Mouse (Mus musculus) heart, embryonic 12.5 days (tissue): Measurements from ENCODE around the gene Ech1. TPM values are rescaled to one million over a fixed set of nuclear protein-coding genes. Genes with fewer than 3 reads are reported as not detected.
"Not testable (repeated sequence)": the region's sequence is repeated elsewhere in the genome, so short reads cannot be mapped to it uniquely, and the experiment has no call there.

Experiments used
- ATAC-seq: fragments of 200-750 bp; cut with Nextera tagmentation; 2 replicates; pipeline ENCODE4 v1.8.0; 2017; ENCODE audit warnings: moderate TSS enrichment, moderate library complexity; ENCODE audit not compliant: insufficient number of reproducible peaks, low FRiP score
- H3K27ac ChIP-seq: fragments of 300-500 bp; sonication (generic); 2 replicates; pipeline ENCODE4 v1.5.1; 2016; ENCODE audit warnings: mild to moderate bottlenecking, moderate library complexity; ENCODE audit not compliant: poor library complexity, severe bottlenecking
- H3K27me3 ChIP-seq: fragments of 300-500 bp; sonication (generic); replicated peaks from 2 replicates; pipeline ENCODE4 v1.6.1; 2016; ENCODE audit warnings: mild to moderate bottlenecking, moderate library complexity
- H3K36me3 ChIP-seq: fragments of 300-500 bp; sonication (generic); 2 replicates; pipeline ENCODE4 v1.6.1; 2016; ENCODE audit warnings: mild to moderate bottlenecking, moderate library complexity
- H3K4me1 ChIP-seq: fragments of 300-500 bp; sonication (generic); replicated peaks from 2 replicates; pipeline ENCODE4 v1.6.1; 2016; ENCODE audit warnings: mild to moderate bottlenecking
- H3K4me2 ChIP-seq: fragments of 300-500 bp; sonication (generic); 2 replicates; pipeline ENCODE4 v1.6.1; 2016; ENCODE audit warnings: mild to moderate bottlenecking, moderate library complexity
- H3K4me3 ChIP-seq: fragments of 300-500 bp; sonication (generic); 2 replicates; pipeline ENCODE4 v1.5.1; 2016; ENCODE audit warnings: mild to moderate bottlenecking
- H3K9ac ChIP-seq: fragments of 300-500 bp; sonication (generic); 2 replicates; pipeline ENCODE4 v1.6.1; 2016; ENCODE audit warnings: mild to moderate bottlenecking, moderate library complexity
- H3K9me3 ChIP-seq: fragments of 300-500 bp; sonication (generic); replicated peaks from 2 replicates; pipeline ENCODE4 v1.6.1; 2016; ENCODE audit warnings: mild to moderate bottlenecking, moderate library complexity
- WGBS: fragments of 180-500 bp; shearing (Covaris S2); methylation state at CpG from one replicate; pipeline ENCODE4 v1.1.7; 2016; 5-methylcytosine and 5-hydroxymethylcytosine counted together
- polyA plus RNA-seq: library from polyadenylated mRNA; unstranded; fragments of >200 nt; fragmentation: Nextera tagmentation; extraction: Ambion mirVana; gene quantifications from 2 replicates; pipeline ENCODE4 v1.2.1, GENCODE M21; 2016

Gene Ech1
- polyA plus RNA-seq, 1 experiment from 2014 or later = 142 TPM

DNA sequence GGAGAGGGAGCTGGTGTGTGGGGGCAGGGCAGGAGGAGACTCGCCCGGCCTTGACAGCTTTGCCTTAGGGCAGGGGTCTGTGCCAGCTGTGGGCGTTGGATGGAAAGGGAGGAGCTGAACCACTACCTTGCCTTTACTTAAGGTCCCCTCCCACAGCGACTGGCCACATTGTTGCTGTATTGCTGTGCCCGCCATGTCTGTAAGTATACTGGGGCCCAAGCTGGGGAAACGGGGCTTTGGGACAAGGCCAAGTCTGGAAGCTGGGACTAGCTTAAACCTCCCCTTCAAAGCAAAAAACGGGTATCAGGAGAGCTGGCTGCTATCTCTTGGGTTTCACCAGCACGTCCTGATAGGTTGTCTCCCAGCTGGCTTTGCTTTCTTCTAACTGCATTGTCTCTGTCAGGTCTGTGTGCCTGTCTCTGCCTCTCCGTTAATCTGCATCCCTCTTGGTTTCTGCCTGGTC, 39.3 kb downstream of the Ech1 start:
- H3K9me3 ChIP-seq = peaks cover 5% of the 10 kb centered on the region; the same call in 1 of the 2 replicates
- peaks cover 28% of the 10 kb centered on the region for H3K4me1 ChIP-seq
- 36% methylated on average over 9 of the region's 9 CpGs for WGBS
- H3K27me3 ChIP-seq = no peaks in the 10 kb centered on the region
- H3K9ac ChIP-seq = no peak overlapping the region
- ATAC-seq = no peak
- peak overlapping the region; percentile 8; the same call in 1 of the 2 replicates for H3K4me2 ChIP-seq
- H3K36me3 ChIP-seq = no peaks in the 10 kb centered on the region
- H3K4me3 ChIP-seq = no peak overlapping the region
- H3K27ac ChIP-seq = no peak overlapping the region

DNA sequence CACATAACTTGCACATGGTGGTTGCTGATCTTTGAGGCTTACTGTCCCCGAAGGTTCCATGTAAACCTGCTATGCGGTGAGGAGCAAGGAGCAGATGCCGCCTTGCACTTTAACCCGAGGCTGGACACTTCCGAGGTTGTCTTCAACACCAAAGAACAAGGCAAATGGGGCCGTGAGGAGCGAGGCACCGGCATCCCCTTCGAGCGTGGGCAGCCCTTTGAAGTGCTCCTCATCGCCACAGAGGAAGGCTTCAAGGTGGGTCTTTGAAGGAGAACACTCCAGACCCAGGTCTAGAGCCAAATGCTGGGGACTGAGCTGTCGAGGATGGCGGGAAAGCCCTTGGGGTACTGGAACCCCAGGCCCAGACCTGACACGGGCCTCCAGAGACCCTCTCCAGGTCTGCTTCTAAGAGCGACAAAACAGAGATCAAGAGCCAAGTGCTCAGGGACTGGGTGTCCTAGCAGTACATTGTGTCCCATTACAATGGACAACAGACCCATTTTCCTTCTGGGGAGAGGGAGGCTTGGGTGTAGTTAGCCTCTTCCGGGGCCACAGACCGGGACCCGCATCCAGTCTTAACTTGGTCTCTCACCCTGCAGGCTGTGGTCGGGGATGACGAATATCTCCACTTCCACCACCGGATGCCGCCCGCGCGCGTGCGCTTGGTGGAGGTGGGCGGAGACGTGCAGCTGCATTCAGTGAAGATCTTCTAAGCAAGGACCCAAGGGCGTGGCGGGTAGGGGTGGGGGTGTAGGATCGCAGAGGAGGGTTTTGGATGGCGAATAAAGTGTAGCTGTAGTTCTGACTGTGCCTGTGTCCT, 40.7 kb downstream of the Ech1 start:
- Histone ChIP-seq H3K9me3 (peaks cover 5% of the 10 kb centered on the region; the same call in 1 of the 2 replicates), H3K27me3 (no peaks in the 10 kb centered on the region), H3K4me3 (peak overlapping the region; percentile 26), H3K9ac (peak overlapping the region; percentile 37), H3K4me1 (peaks cover 28% of the 10 kb centered on the region), H3K36me3 (no peaks in the 10 kb centered on the region), H3K27ac (peak overlapping the region; percentile 6; the same call in 1 of the 2 replicates), H3K4me2 (peak overlapping the region; percentile 67)
- peak; percentile 68 for ATAC-seq
- 39% methylated on average over 33 of the region's 33 CpGs for WGBS

DNA sequence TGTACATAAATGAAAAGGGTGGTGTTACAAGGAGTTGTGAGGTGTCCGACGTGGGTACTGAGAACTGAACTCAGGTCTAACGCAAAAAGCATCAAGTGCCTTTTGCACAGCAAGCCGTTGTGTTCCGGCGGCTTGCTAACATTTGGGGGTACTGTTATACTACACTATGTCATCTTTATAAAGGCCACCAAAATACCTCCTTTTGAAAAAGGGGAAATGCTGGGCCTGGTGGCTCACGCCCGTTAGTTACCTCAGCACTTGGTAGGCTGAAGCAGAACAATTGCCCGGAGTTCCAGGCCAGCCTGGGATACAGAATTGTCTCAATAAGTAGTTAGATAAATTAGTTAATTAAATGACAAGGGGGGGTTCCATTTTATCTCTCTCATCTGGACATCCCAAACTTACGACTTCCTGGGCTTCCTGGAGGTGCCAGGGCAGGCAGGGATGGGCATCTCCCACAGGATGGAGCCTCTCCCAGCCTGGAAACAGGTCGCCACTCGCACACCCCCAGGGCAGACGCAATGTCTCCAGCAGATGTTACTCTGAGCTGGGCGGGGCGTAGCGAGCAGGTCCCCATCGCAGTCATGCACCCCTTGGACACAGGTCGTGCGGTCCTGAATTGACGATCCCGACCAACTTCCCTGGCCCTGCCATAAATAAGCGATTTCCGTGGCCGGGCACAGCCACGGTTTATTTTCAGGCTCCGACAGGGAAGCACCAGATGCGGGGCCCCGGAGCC, 41.9 kb downstream of the Ech1 start:
- WGBS = 89% methylated on average over 28 of the region's 28 CpGs
- Histone ChIP-seq H3K4me1 (peaks cover 28% of the 10 kb centered on the region), H3K9me3 (no peaks in the 10 kb centered on the region), H3K9ac (no peak overlapping the region), H3K4me3 (no peak overlapping the region), H3K27ac (no peak overlapping the region), H3K27me3 (no peaks in the 10 kb centered on the region), H3K36me3 (no peaks in the 10 kb centered on the region), H3K4me2 (no peak overlapping the region; the same call in 1 of the 2 replicates)
- ATAC-seq = no peak

DNA sequence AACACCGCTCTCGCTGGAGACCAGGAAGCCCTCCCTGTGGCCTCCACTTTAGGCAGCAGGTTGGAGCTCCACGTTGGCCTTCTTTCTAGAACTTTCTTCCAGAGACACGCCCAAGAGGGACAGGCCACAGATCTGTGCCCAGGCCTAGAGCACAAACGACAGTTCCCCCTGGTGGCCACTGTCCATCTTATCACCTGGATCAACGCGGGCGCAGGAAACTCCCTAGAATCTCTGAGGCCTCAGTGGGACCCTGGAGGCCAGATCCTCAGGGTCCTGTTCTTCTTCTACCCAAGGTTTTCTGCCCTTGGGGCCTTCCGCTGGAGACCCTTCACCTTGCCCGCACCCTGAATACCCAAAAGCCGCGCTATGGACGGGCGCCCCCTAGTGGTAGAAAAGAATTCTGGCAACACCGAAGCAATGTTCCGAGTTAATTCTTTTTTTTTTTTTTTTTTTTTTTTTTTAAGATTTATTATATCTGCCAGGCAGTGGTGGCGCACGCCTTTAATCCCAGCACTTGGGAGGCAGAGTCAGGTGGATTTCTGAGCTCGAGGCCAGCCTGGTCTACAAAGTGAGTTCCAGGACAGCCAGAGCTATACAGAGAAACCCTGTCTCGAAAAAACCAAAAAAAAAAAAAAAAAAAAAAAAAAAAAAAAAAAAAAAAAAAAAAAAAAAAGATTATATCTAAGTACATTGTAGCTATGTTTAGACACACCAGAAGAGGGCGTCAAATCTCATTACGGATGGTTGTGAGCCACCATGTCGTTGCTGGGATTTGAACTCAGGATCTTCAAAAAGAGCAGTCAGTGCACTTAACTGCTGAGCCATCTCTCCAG, 42.7 kb downstream of the Ech1 start:
- peaks cover 28% of the 10 kb centered on the region for H3K4me1 ChIP-seq
- ATAC-seq = peak; percentile 52; the same call in 1 of the 2 replicates
- H3K4me2 ChIP-seq = peak overlapping the region; percentile 44
- not testable (repeated sequence) for H3K27ac ChIP-seq, H3K27me3 ChIP-seq, H3K9me3 ChIP-seq, H3K9ac ChIP-seq, H3K36me3 ChIP-seq
- peak overlapping the region; percentile 14; the same call in 1 of the 2 replicates for H3K4me3 ChIP-seq
- WGBS = 21% methylated on average over 23 of the region's 23 CpGs

DNA sequence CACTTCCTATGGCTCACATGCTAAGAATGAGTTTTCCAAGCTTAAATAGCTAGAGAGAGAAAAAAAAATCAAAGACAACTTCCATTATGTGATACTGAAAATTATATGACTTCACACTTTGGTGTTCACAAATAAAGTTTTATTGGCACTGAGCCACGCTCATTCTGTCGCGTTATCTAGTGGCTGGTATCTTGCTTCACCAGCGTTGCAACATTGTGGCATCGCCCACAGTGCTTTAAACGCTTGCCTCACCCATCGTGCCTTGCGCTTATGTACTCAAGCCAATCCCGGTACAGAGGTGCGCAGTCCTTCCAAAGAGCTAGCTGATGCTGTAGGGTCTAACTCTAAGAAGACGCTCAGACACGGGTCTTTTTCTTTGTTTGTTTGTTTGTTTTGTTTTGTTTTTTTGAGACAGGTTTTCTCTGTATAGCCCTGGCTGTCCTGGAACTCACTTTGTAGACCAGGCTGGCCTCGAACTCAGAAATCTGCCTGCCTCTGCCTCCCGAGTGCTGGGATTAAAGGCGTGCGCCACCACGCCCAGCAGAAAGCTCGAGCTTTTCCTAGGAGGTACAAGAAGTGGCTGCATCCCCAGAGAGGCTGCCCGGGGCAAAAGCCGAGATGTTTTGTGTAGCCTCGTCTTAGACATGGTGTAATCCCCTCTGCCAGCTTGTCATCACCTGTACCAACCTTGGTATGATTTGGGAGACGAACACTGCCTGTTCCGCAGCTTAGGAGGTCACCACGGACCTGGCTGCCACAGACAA, 46.1 kb downstream of the Ech1 start:
- H3K27me3 ChIP-seq = no peaks in the 10 kb centered on the region
- ATAC-seq = no peak
- peaks cover 5% of the 10 kb centered on the region for H3K4me1 ChIP-seq
- no peak overlapping the region for H3K9ac ChIP-seq
- no peaks in the 10 kb centered on the region for H3K36me3 ChIP-seq
- no peak overlapping the region for H3K4me2 ChIP-seq
- H3K9me3 ChIP-seq = no peaks in the 10 kb centered on the region
- 82% methylated on average over 24 of the region's 24 CpGs for WGBS
- H3K4me3 ChIP-seq = no peak overlapping the region
- H3K27ac ChIP-seq = no peak overlapping the region

DNA sequence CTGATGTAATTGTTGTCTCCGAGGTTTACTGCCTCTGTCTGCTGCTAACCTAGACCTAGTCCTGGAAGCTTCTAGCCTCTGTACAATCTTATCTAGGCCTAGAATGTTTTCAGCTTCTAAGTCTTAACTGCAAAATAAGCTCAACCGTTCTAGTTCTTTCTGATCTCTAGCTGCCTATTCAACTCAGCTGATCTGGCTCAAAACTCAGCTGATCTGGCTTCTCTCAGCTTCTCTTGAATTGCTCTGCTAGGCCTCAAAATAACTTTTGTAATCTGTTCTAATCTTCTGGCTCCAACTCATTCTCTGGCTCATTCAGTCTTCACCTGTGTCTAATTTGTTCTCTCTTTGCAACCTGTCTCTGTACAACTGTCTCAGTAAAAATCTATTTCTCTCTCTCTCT, 49.5 kb downstream of the Ech1 start:
- H3K27me3 ChIP-seq = no peaks in the 10 kb centered on the region
- no peak overlapping the region for H3K4me2 ChIP-seq
- WGBS = 53% methylated on average over 2 of the region's 2 CpGs
- no peaks in the 10 kb centered on the region for H3K36me3 ChIP-seq
- 0 out of 2 replicates have a peak, but pooled peaks cover 3% of the 10 kb centered on the region for H3K4me1 ChIP-seq
- no peak overlapping the region for H3K27ac ChIP-seq
- ATAC-seq = no peak
- H3K9me3 ChIP-seq = no peaks in the 10 kb centered on the region
- H3K9ac ChIP-seq = no peak overlapping the region
- H3K4me3 ChIP-seq = no peak overlapping the region

DNA sequence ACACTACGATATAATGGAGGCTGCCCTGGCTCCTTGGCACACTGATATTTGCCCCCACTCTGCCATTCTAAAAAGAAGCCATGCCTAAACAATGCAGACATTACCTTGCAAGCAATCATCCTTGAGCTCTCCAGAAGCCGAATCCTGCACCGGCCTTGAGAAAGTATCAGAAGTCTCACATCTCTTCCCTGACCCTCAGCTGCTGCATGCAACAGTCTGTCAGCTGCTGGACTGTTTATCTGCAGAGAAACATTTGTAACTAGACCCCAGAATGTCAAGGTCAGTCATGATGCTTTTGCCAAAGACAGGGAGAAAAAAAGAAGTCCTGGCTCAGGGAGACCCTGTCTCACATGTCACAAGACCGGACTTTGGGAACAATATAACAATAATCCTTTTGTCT, 51.1 kb downstream of the Ech1 start:
- Histone ChIP-seq H3K9me3 (no peaks in the 10 kb centered on the region), H3K4me1 (0 out of 2 replicates have a peak, but pooled peaks cover 3% of the 10 kb centered on the region), H3K9ac (no peak overlapping the region), H3K27me3 (no peaks in the 10 kb centered on the region), H3K4me3 (no peak overlapping the region), H3K36me3 (no peaks in the 10 kb centered on the region), H3K4me2 (no peak overlapping the region), H3K27ac (no peak overlapping the region)
- ATAC-seq = no peak
- 73% methylated on average over 4 of the region's 4 CpGs for WGBS

DNA sequence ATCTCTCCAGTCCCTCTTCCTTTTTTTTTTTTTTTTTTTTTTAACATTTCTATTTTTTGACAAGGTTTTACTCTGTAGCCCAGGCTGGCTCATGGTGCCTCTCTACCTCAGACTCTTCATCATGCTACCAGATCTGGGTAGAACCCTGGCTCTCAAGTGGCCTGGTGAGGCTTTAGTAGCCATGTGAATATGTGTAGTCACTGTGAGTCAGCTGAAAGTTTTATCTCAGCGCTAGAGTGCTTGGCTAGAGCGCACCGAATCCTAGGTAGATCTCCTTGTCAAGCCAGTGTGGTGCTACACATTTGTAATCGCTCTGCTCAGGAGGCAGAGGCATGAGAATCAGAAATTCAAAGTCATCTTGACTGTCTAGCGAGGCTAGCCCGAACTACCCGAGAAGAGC, 52.1 kb downstream of the Ech1 start:
- Histone ChIP-seq H3K9me3 (no peaks in the 10 kb centered on the region), H3K4me2 (no peak overlapping the region), H3K27ac (no peak overlapping the region), H3K36me3 (no peaks in the 10 kb centered on the region), H3K4me3 (no peak overlapping the region), H3K9ac (no peak overlapping the region), H3K4me1 (0 out of 2 replicates have a peak, but pooled peaks cover 3% of the 10 kb centered on the region), H3K27me3 (no peaks in the 10 kb centered on the region)
- 77% methylated on average over 7 of the region's 7 CpGs for WGBS
- ATAC-seq = peak; percentile 89

DNA sequence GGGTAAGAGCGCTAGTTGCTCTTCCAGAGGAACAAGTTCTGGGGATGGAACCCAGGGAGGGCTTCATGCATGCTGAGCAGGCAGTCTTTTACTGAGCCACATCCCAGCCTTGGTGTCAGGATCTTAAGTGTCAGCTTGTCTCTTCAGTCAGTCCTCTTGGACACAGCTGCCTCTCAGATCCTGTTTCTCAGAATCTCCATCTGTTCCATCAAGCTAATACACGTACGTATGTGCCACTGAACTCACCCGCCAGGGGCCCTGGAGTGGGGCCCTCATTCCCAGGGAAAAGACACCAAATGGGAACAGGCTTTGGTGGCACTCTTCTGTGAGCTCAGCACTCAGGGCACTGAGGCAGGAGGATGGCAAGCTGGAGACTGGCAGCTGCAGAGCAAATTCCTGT, 52.8 kb downstream of the Ech1 start:
- Histone ChIP-seq H3K36me3 (no peaks in the 10 kb centered on the region), H3K27ac (no peak overlapping the region), H3K9me3 (no peaks in the 10 kb centered on the region), H3K4me2 (no peak overlapping the region), H3K27me3 (no peaks in the 10 kb centered on the region), H3K9ac (no peak overlapping the region), H3K4me3 (no peak overlapping the region), H3K4me1 (0 out of 2 replicates have a peak, but pooled peaks cover 3% of the 10 kb centered on the region)
- WGBS = 70% methylated on average over 4 of the region's 4 CpGs
- no peak for ATAC-seq

DNA sequence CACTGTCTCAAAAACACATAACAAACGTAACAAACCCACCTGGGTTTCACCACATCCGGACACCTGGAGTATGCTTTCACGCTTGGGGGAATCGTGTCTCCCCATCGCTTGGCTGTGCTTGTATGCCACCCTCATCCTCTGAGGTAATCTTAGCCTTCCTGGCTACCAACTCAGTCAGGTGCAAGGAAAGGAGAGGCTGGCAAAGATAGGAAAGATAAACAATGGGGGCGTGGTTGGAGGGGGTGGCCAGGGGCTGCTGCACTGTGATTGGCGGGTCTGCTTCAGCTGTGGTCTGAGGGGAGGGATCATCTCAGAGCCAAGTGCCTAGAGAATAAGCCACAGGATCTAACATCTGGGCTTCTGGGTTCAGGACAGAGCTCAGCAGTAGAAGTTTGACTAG, 54.6 kb downstream of the Ech1 start:
- Histone ChIP-seq H3K27ac (no peak overlapping the region), H3K9ac (no peak overlapping the region), H3K36me3 (no peaks in the 10 kb centered on the region), H3K4me1 (0 out of 2 replicates have a peak, but pooled peaks cover 3% of the 10 kb centered on the region), H3K4me3 (no peak overlapping the region), H3K4me2 (no peak overlapping the region), H3K27me3 (no peaks in the 10 kb centered on the region), H3K9me3 (no peaks in the 10 kb centered on the region)
- ATAC-seq = no peak
- 68% methylated on average over 7 of the region's 7 CpGs for WGBS
